Mouse (Mus musculus) cerebellum, adult 2 months (tissue): ENCODE data around the gene Erbin. TPM values are rescaled to one million over a fixed set of nuclear protein-coding genes. Genes with fewer than 3 reads are reported as not detected.

Experiments used
- DNase-seq, 2 experiments: peaks; one replicate each; pipeline ENCODE4 v3.0.0; 2021
- H3K27ac ChIP-seq: fragments of 200-500 bp; 2 replicates; pipeline ENCODE4 v1.5.1; 2012; ENCODE audit warnings: low read length, control low read depth, inconsistent platforms; ENCODE audit not compliant: insufficient read depth
- H3K27me3 ChIP-seq: fragments of 200-500 bp; 2 replicates; pipeline ENCODE4 v1.6.1; 2012; ENCODE audit warnings: inconsistent platforms, mild to moderate bottlenecking, low read length, moderate library complexity; ENCODE audit not compliant: control insufficient read depth, insufficient read depth
- H3K4me1 ChIP-seq: fragments of 200-500 bp; 2 replicates; pipeline ENCODE4 v1.6.1; 2011; ENCODE audit warnings: low read length; ENCODE audit not compliant: control insufficient read depth, insufficient read depth
- H3K4me3 ChIP-seq: fragments of 200-500 bp; replicated peaks from 2 replicates; pipeline ENCODE3; 2011; ENCODE audit warnings: mild to moderate bottlenecking, low read depth, low read length, control low read depth; ENCODE audit not compliant: insufficient read depth
- CTCF ChIP-seq: fragments of 200-500 bp; IDR thresholded peaks from 2 replicates; pipeline ENCODE4 v1.5.1; 2011; ENCODE audit warnings: low read depth, mild to moderate bottlenecking, control low read depth, low read length, moderate library complexity, borderline replicate concordance; ENCODE audit not compliant: insufficient read depth
- POLR2A ChIP-seq: fragments of 200-500 bp; IDR thresholded peaks from 2 replicates; pipeline ENCODE4 v1.6.1; 2011; ENCODE audit warnings: low read length, control low read depth, borderline replicate concordance; ENCODE audit not compliant: insufficient read depth
- WGBS: fragments of 180-500 bp; shearing (Covaris S2); methylation state at CpG from one replicate; pipeline ENCODE4 v1.1.7; 2018; 5-methylcytosine and 5-hydroxymethylcytosine counted together
- polyA plus RNA-seq: library from polyadenylated mRNA; depleted of rRNA; stranded (reverse); fragments of >200 nt; gene quantifications from 2 replicates; pipeline ENCODE4 v1.2.3, GENCODE M21; 2012

Erbin gene
- polyA plus RNA-seq, 1 experiment, result 28.0 TPM

DNA sequence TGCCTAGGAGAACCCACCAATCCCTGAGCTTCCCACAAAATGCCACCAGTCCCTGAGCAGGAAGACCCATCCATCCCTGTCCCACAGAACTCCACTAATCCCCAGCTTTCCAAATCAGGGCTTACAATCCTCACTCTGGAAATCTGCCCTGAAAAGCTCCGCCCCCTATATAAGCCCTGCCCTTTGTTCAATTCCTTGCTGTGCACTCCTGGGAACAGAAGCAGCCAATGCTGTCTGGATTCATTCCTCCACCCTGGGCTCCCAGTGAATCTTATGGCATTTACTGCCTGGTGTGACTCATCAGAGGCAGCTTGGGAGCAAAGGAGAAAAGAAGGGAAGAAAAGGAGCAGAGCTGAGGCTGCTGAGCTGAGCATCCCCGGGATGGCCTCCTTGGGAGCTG, 81.7 kb downstream of the Erbin start:
- 84% methylated on average over 2 of the region's 2 CpGs for WGBS
- no peak overlapping the region for H3K4me3 ChIP-seq
- no peaks in the 10 kb centered on the region for H3K27me3 ChIP-seq
- no peak overlapping the region for H3K27ac ChIP-seq
- TF ChIP-seq POLR2A, result no peak
- TF ChIP-seq CTCF, result no peak
- H3K4me1 ChIP-seq, result no peaks in the 10 kb centered on the region
- DNase-seq, result no peak

DNA sequence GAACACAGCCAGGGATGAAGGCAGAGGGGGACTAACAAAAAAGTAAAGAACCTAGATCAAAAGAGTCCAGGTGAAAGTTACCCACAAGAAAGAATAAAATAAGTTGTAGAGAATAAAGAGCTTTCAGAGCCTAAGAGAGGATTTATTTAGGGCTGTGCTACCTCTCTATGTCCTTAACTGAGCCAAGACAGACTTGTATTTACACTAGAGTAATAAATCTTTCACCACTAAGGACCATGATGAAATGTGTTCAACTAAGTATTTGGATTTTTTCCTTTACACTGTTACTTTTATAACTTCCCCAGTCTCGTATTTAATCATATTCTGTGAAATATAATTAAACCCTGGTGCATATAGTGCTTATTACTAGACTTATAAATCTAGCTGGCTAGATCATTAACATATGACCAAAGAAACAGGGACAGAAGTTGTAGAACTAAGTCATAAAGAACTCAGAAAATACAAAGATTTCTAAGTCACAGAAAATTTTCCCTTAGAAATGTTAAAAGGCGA, 90.6 kb downstream of the Erbin start:
- H3K27me3 ChIP-seq, result no peaks in the 10 kb centered on the region
- no peak for DNase-seq
- no peaks in the 10 kb centered on the region for H3K4me1 ChIP-seq
- no peak overlapping the region for H3K27ac ChIP-seq
- H3K4me3 ChIP-seq, result no peak overlapping the region
- TF ChIP-seq CTCF, result no peak
- no peak for TF ChIP-seq POLR2A
- 91% methylated on average over 2 of the region's 2 CpGs for WGBS

DNA sequence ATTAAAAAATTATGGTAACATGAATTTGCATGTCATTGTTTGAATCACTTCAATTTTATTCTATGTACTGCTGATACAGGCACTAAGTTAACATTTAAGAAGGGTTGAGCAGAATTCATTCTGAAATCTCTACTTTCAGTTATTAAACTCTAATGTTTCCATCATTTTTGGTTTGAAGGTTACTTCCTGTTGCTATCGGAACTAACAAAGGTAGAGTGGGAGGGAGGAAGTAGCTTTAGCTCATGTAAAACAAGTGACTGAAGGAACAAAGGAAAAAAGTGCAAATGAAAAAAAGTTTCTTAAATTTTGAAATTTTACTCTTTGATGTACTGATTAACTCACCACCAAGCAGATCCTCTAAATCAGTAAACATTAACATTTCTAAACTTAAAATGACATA, 98.0 kb downstream of the Erbin start:
- TF ChIP-seq CTCF, result no peak
- TF ChIP-seq POLR2A, result no peak
- H3K27ac ChIP-seq, result no peak overlapping the region
- H3K27me3 ChIP-seq, result no peaks in the 10 kb centered on the region; the same call in 1 of the 2 replicates
- no peak for DNase-seq
- 97% methylated on average over 1 of the region's 1 CpGs for WGBS
- no peaks in the 10 kb centered on the region for H3K4me1 ChIP-seq
- H3K4me3 ChIP-seq, result no peak overlapping the region

DNA sequence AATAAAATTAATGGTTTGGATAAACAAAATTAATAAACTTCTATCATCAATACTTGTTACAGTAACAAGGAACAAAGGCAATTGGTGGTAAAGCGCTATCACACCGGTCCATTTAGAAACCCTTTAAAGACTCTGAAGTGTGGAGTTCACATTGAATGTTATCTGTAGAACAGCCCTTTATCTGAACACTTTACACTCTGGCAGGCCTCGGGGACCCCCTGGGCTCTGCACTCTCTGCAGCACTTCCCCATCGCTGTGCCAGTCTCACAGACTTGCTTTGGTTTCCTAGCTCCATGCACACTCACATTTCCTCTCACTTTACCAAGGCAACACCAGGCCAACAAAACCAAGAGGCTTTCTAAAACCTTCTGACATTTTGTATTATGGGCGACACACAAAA, 100.9 kb downstream of the Erbin start:
- no peak for DNase-seq
- TF ChIP-seq POLR2A (no peak), CTCF (no peak)
- H3K4me3 ChIP-seq, result no peak overlapping the region
- H3K27ac ChIP-seq, result no peak overlapping the region
- H3K27me3 ChIP-seq, result no peaks in the 10 kb centered on the region; the same call in 1 of the 2 replicates
- H3K4me1 ChIP-seq, result no peaks in the 10 kb centered on the region
- WGBS, result 81% methylated on average over 5 of the region's 5 CpGs

DNA sequence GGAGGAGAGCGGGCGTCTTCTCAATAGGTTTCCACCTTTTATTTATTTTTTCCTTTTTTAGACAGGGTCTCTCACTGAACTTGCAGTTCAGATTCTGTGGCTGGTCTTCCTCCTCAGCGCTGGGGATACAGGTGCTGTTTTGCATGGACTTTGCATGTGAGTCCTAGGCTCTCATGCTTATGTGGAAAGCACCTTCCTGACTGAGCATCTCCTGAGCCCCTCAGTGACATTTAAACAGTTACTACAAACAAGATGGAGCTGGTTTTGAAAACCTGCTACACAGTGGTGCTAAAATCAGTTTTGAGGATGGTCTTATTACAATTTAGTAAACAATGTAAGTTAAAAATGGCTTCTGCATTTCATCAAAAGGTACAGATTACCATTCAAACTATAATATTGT, 102.4 kb downstream of the Erbin start:
- WGBS, result 96% methylated on average over 3 of the region's 3 CpGs
- Histone ChIP-seq H3K27ac (no peak overlapping the region), H3K4me3 (no peak overlapping the region), H3K4me1 (no peaks in the 10 kb centered on the region), H3K27me3 (no peaks in the 10 kb centered on the region; the same call in 1 of the 2 replicates)
- no peak for DNase-seq
- TF ChIP-seq CTCF (no peak), POLR2A (no peak)

DNA sequence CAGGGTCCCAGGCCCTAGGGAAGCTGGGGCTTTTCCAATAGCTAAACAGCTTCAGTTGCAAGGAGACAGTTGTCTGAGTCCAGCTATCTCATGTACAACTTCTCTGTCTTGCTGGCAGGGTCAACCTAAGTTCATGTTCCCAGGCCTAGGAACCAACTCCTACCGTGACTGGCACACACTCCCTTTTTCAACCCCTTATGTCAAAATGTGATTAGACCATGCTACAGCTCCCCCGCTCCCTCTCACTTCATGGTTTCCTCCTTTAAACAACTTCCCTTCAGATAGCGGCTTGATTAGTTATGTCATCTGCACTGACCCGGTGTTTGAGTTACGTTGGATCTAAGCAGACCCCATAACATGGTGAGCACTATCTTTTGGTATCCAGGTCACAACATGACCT, 112.8 kb downstream of the Erbin start:
- TF ChIP-seq POLR2A (no peak), CTCF (no peak)
- Histone ChIP-seq H3K4me1 (peaks cover 6% of the 10 kb centered on the region; the same call in 1 of the 2 replicates), H3K4me3 (no peak overlapping the region), H3K27ac (no peak overlapping the region), H3K27me3 (no peaks in the 10 kb centered on the region; the same call in 1 of the 2 replicates)
- no peak for DNase-seq
- WGBS, result 87% methylated on average over 5 of the region's 5 CpGs

DNA sequence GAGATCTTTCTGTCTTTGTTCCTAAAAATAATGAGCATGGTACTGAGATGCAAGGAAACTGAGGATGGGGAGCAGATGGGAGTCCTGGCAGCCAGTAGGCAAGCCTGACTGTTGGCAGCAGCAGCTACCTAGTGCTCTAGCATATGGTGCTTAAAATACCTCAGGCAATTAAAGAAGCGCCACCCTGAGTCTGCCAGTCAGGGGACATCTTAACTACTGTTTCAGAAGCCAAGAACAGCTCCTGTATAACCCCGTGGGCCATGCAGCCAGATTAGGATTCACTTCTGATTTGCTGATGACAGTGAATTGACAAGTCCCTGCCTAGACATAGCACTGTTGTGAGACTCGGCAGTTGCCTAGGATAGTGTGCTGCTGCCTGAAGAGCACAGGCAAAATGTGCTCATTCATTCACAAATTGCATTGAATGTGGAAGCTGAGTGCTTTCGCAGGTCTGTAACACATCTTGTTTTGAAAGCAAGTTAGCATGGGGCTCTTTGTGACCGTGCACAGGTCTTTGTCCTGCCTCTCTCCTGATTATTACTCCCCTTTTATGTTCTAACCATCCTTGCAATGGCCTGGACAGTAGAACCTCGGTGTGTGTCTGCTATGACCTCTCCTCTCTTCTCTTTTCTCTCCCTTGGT, 114.0 kb downstream of the Erbin start:
- 4% methylated on average over 6 of the region's 6 CpGs for WGBS
- H3K27me3 ChIP-seq, result no peaks in the 10 kb centered on the region; the same call in 1 of the 2 replicates
- TF ChIP-seq POLR2A (no peak), CTCF (no peak)
- peaks cover 6% of the 10 kb centered on the region; the same call in 1 of the 2 replicates for H3K4me1 ChIP-seq
- no peak overlapping the region for H3K27ac ChIP-seq
- DNase-seq, result peak; percentile 63 to 85
- H3K4me3 ChIP-seq, result no peak overlapping the region

DNA sequence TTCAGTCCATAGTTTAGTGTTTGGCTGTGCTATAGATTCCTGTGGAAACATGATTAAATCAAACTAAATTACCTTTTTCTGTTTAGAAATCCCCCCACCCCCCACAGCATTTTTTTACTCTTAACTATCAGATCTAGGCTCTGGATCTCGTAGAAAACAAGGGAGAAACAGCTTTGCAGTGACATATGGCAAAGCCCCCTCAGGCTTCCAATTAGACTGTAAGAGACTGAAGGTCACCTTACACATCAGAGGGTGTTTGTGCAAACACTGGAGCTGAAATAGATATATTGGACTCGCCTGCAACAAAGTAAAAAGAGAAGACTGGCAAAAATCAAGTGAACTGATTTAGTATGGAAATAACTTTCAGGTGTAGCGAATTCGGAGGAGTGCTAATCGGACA, 116.6 kb downstream of the Erbin start:
- Histone ChIP-seq H3K27me3 (no peaks in the 10 kb centered on the region; the same call in 1 of the 2 replicates), H3K4me3 (no peak overlapping the region), H3K4me1 (peaks cover 6% of the 10 kb centered on the region; the same call in 1 of the 2 replicates), H3K27ac (no peak overlapping the region)
- no peak for TF ChIP-seq POLR2A
- no peak for TF ChIP-seq CTCF
- no peak for DNase-seq
- 78% methylated on average over 5 of the region's 5 CpGs for WGBS
